Mouse (Mus musculus) embryonic facial prominence, embryonic 12.5 days (tissue): ENCODE data around the gene Chmp6. TPM values are rescaled to one million over a fixed set of nuclear protein-coding genes. Genes with fewer than 3 reads are reported as not detected.

Source experiments
- ATAC-seq: fragments of 200-750 bp; cut with Nextera tagmentation; 2 replicates; pipeline ENCODE4 v1.8.0; 2017; ENCODE audit not compliant: insufficient number of reproducible peaks, insufficient read depth, low FRiP score, low TSS enrichment
- H3K27ac ChIP-seq: fragments of 300-500 bp; sonication (generic); 2 replicates; pipeline ENCODE4 v1.5.1; 2016; ENCODE audit warnings: mild to moderate bottlenecking
- H3K27me3 ChIP-seq: fragments of 300-500 bp; sonication (generic); 2 replicates; pipeline ENCODE4 v1.6.1; 2016; ENCODE audit warnings: mild to moderate bottlenecking, moderate library complexity
- H3K36me3 ChIP-seq: fragments of 300-500 bp; sonication (generic); 2 replicates; pipeline ENCODE4 v1.6.1; 2016; ENCODE audit warnings: mild to moderate bottlenecking
- H3K4me1 ChIP-seq: fragments of 300-500 bp; sonication (generic); 2 replicates; pipeline ENCODE4 v1.6.1; 2016
- H3K4me2 ChIP-seq: fragments of 300-500 bp; sonication (generic); replicated peaks from 2 replicates; pipeline ENCODE4 v1.6.1; 2016; ENCODE audit warnings: mild to moderate bottlenecking, moderate library complexity
- H3K4me3 ChIP-seq: fragments of 300-500 bp; sonication (generic); 2 replicates; pipeline ENCODE4 v1.5.1; 2016; ENCODE audit warnings: mild to moderate bottlenecking
- H3K9ac ChIP-seq: fragments of 300-500 bp; sonication (generic); 2 replicates; pipeline ENCODE4 v1.6.1; 2016; ENCODE audit warnings: mild to moderate bottlenecking, moderate library complexity
- H3K9me3 ChIP-seq: fragments of 300-500 bp; sonication (generic); 2 replicates; pipeline ENCODE4 v1.6.1; 2016; ENCODE audit warnings: mild to moderate bottlenecking, moderate library complexity
- WGBS: fragments of 180-500 bp; shearing (Covaris S2); methylation state at CpG from one replicate; pipeline ENCODE4 v1.1.7; 2016; 5-methylcytosine and 5-hydroxymethylcytosine counted together
- polyA plus RNA-seq: library from polyadenylated mRNA; unstranded; fragments of >200 nt; fragmentation: Nextera tagmentation; extraction: Ambion mirVana; gene quantifications from 2 replicates; pipeline ENCODE4 v1.2.1, GENCODE M21; 2016

Chmp6 gene
- polyA plus RNA-seq, 1 experiment from 2014 or later = 110 TPM

- Histone ChIP-seq H3K9me3 (no peaks in the 10 kb centered on the region), H3K27me3 (peaks cover 3% of the 10 kb centered on the region; the same call in 1 of the 2 replicates), H3K27ac (no peak overlapping the region; the same call in 1 of the 2 replicates), H3K9ac (peak overlapping the region; percentile 5; the same call in 1 of the 2 replicates), H3K4me3 (no peak overlapping the region), H3K4me2 (no peak overlapping the region), H3K36me3 (no peaks in the 10 kb centered on the region), H3K4me1 (peaks cover 68% of the 10 kb centered on the region)
- no peak for ATAC-seq
- WGBS = 42% methylated on average over 8 of the region's 8 CpGs
Observed at GRCm38 (mm10) chr11:119939073-119939710, 26.0 kb downstream of the Chmp6 start.

- Histone ChIP-seq H3K4me3 (no peak overlapping the region), H3K36me3 (no peaks in the 10 kb centered on the region), H3K9me3 (no peaks in the 10 kb centered on the region), H3K9ac (no peak overlapping the region), H3K4me1 (peaks cover 73% of the 10 kb centered on the region), H3K4me2 (no peak overlapping the region), H3K27me3 (peaks cover 3% of the 10 kb centered on the region; the same call in 1 of the 2 replicates), H3K27ac (no peak overlapping the region; the same call in 1 of the 2 replicates)
- WGBS = 47% methylated on average over 4 of the region's 4 CpGs
- ATAC-seq = no peak
Observed at GRCm38 (mm10) chr11:119939711-119940106, 26.5 kb downstream of the Chmp6 start.

- H3K9me3 ChIP-seq = no peaks in the 10 kb centered on the region
- no peak overlapping the region for H3K4me3 ChIP-seq
- H3K9ac ChIP-seq = no peak overlapping the region
- ATAC-seq = no peak
- H3K36me3 ChIP-seq = no peaks in the 10 kb centered on the region
- 51% methylated on average over 11 of the region's 11 CpGs for WGBS
- H3K27ac ChIP-seq = no peak overlapping the region
- H3K4me1 ChIP-seq = peaks cover 77% of the 10 kb centered on the region
- peak overlapping the region; percentile 17; the same call in 1 of the 2 replicates for H3K4me2 ChIP-seq
- H3K27me3 ChIP-seq = peaks cover 3% of the 10 kb centered on the region; the same call in 1 of the 2 replicates
Observed at GRCm38 (mm10) chr11:119940142-119940541, 26.9 kb downstream of the Chmp6 start.

- WGBS = 6% methylated on average over 8 of the region's 8 CpGs
Observed at GRCm38 (mm10) chr11:119941794-119942193, 28.6 kb downstream of the Chmp6 start.

GRCm38 (mm10) chr11:119942201-119942726 is 29.0 kb downstream of the Chmp6 start:
- Histone ChIP-seq H3K4me3 (peak overlapping the region; percentile 69), H3K9me3 (no peaks in the 10 kb centered on the region), H3K4me1 (peaks cover 62% of the 10 kb centered on the region), H3K27me3 (peaks cover 3% of the 10 kb centered on the region; the same call in 1 of the 2 replicates), H3K9ac (peak overlapping the region; percentile 53), H3K4me2 (peak overlapping the region; percentile 67), H3K27ac (peak overlapping the region; percentile 75), H3K36me3 (no peaks in the 10 kb centered on the region)
- under 1% methylated on average over 43 of the region's 43 CpGs for WGBS
- ATAC-seq = peak; percentile 36

More at GRCm38 (mm10) chr11:119941794-119942193, 28.6 kb downstream of the Chmp6 start:
- H3K27ac ChIP-seq = no peak overlapping the region
- H3K36me3 ChIP-seq = no peaks in the 10 kb centered on the region
- H3K4me3 ChIP-seq = peak overlapping the region; percentile 69
- peaks cover 3% of the 10 kb centered on the region; the same call in 1 of the 2 replicates for H3K27me3 ChIP-seq
- H3K4me2 ChIP-seq = peak overlapping the region; percentile 67
- peaks cover 67% of the 10 kb centered on the region for H3K4me1 ChIP-seq
- peak overlapping the region; percentile 53 for H3K9ac ChIP-seq
- ATAC-seq = no peak
- H3K9me3 ChIP-seq = no peaks in the 10 kb centered on the region

- WGBS = 1% methylated on average over 78 of the region's 79 CpGs
- peaks cover 56% of the 10 kb centered on the region for H3K4me1 ChIP-seq
- H3K4me2 ChIP-seq = peak within 1 kb of the TSS; percentile 96
- peak; percentile 94 for ATAC-seq
- H3K9ac ChIP-seq = peak within 1 kb of the TSS; percentile 76
- no peaks in the 10 kb centered on the region for H3K36me3 ChIP-seq
- peaks cover 3% of the 10 kb centered on the region; the same call in 1 of the 2 replicates for H3K27me3 ChIP-seq
- H3K9me3 ChIP-seq = no peaks in the 10 kb centered on the region
- H3K27ac ChIP-seq = peak within 1 kb of the TSS; percentile 75
- H3K4me3 ChIP-seq = peak within 1 kb of the TSS; percentile 69
Observed at GRCm38 (mm10) chr11:119942727-119943427, 29.6 kb downstream of the Chmp6 start, which contains the start of gene Baiap2. Baiap2 (plus strand) TSS chr11:119942763.

GRCm38 (mm10) chr11:119943428-119943988 is 30.3 kb downstream of the Chmp6 start:
- Histone ChIP-seq H3K27me3 (peaks cover 3% of the 10 kb centered on the region; the same call in 1 of the 2 replicates), H3K4me2 (peak overlapping the region; percentile 96), H3K9me3 (no peaks in the 10 kb centered on the region), H3K9ac (peak overlapping the region; percentile 76), H3K36me3 (no peaks in the 10 kb centered on the region), H3K27ac (no peak overlapping the region), H3K4me1 (peaks cover 56% of the 10 kb centered on the region), H3K4me3 (peak overlapping the region; percentile 69)
- 7% methylated on average over 32 of the region's 32 CpGs for WGBS
- ATAC-seq = peak; percentile 15; the same call in 1 of the 2 replicates

- no peaks in the 10 kb centered on the region for H3K9me3 ChIP-seq
- 77% methylated on average over 7 of the region's 7 CpGs for WGBS
- no peak overlapping the region for H3K4me2 ChIP-seq
- no peak overlapping the region for H3K27ac ChIP-seq
- no peak for ATAC-seq
- no peaks in the 10 kb centered on the region for H3K27me3 ChIP-seq
- H3K4me3 ChIP-seq = no peak overlapping the region
- H3K4me1 ChIP-seq = peaks cover 40% of the 10 kb centered on the region
- H3K36me3 ChIP-seq = no peaks in the 10 kb centered on the region
- no peak overlapping the region for H3K9ac ChIP-seq
Observed at GRCm38 (mm10) chr11:119945343-119945742, 32.1 kb downstream of the Chmp6 start.

- WGBS = 96% methylated on average over 1 of the region's 1 CpGs
Observed at GRCm38 (mm10) chr11:119947426-119947825, 34.2 kb downstream of the Chmp6 start.

GRCm38 (mm10) chr11:119947897-119948296 is 34.7 kb downstream of the Chmp6 start:
- Histone ChIP-seq H3K4me3 (no peak overlapping the region), H3K9me3 (no peaks in the 10 kb centered on the region), H3K9ac (no peak overlapping the region), H3K36me3 (no peaks in the 10 kb centered on the region), H3K27ac (no peak overlapping the region), H3K4me2 (no peak overlapping the region), H3K4me1 (peaks cover 31% of the 10 kb centered on the region), H3K27me3 (no peaks in the 10 kb centered on the region)
- ATAC-seq = no peak
- WGBS = 62% methylated on average over 2 of the region's 2 CpGs

More at GRCm38 (mm10) chr11:119947426-119947825, 34.2 kb downstream of the Chmp6 start:
- Histone ChIP-seq H3K9me3 (no peaks in the 10 kb centered on the region), H3K9ac (no peak overlapping the region), H3K27ac (no peak overlapping the region), H3K27me3 (no peaks in the 10 kb centered on the region), H3K36me3 (no peaks in the 10 kb centered on the region), H3K4me1 (peaks cover 28% of the 10 kb centered on the region), H3K4me2 (no peak overlapping the region), H3K4me3 (no peak overlapping the region)
- no peak for ATAC-seq

GRCm38 (mm10) chr11:119948305-119948704 is 35.1 kb downstream of the Chmp6 start:
- Histone ChIP-seq H3K27ac (no peak overlapping the region), H3K36me3 (no peaks in the 10 kb centered on the region), H3K4me1 (peaks cover 32% of the 10 kb centered on the region), H3K9ac (no peak overlapping the region; the same call in 1 of the 2 replicates), H3K4me2 (no peak overlapping the region), H3K9me3 (no peaks in the 10 kb centered on the region), H3K4me3 (no peak overlapping the region), H3K27me3 (no peaks in the 10 kb centered on the region)
- 63% methylated on average over 4 of the region's 4 CpGs for WGBS
- ATAC-seq = no peak
